Mouse (Mus musculus): ENCODE results near the gene Fgfr2. TPM values are rescaled to one million over a fixed set of nuclear protein-coding genes. Genes with fewer than 3 reads are reported as not detected.

Fgfr2 gene
- polyA plus RNA-seq, 1 experiment from 2014 or later, result 17.2 TPM

GRCm38 (mm10) chr7:132893336-132893735 lies 229.8 kb downstream of the Fgfr2 start:
- H3K4me2 ChIP-seq, result no peak overlapping the region
- peaks cover 23% of the 10 kb centered on the region for H3K4me1 ChIP-seq (replicated peaks)
- ATAC-seq (replicated peaks; ENCODE audit: insufficient number of reproducible peaks, insufficient read depth, low FRiP score, low read depth), result no peak
- H3K9me3 ChIP-seq (replicated peaks), result no peaks in the 10 kb centered on the region
- H3K27me3 ChIP-seq, result no peaks in the 10 kb centered on the region
- no peaks in the 10 kb centered on the region for H3K36me3 ChIP-seq
- H3K4me3 ChIP-seq, result no peak overlapping the region
- 85% methylated on average over 1 of the region's 1 CpGs for WGBS
- H3K9ac ChIP-seq, result no peak overlapping the region
- H3K27ac ChIP-seq, result no peak overlapping the region

- Histone ChIP-seq H3K27ac (no peak overlapping the region), H3K9ac (no peak overlapping the region), H3K27me3 (no peaks in the 10 kb centered on the region), H3K36me3 (no peaks in the 10 kb centered on the region), H3K4me1 (replicated peaks) (peaks cover 23% of the 10 kb centered on the region), H3K4me2 (no peak overlapping the region), H3K9me3 (replicated peaks) (no peaks in the 10 kb centered on the region), H3K4me3 (no peak overlapping the region)
- 67% methylated on average over 7 of the region's 7 CpGs for WGBS
- ATAC-seq (replicated peaks; ENCODE audit: insufficient number of reproducible peaks, insufficient read depth, low FRiP score, low read depth), result no peak
Measured at GRCm38 (mm10) chr7:132892806-132893205, 230.3 kb downstream of the Fgfr2 start.

GRCm38 (mm10) chr7:132892311-132892661 lies 230.9 kb downstream of the Fgfr2 start:
- H3K4me1 ChIP-seq (replicated peaks), result peaks cover 23% of the 10 kb centered on the region
- H3K27me3 ChIP-seq, result no peaks in the 10 kb centered on the region
- no peak overlapping the region for H3K4me2 ChIP-seq
- H3K9ac ChIP-seq, result no peak overlapping the region
- no peak for ATAC-seq (replicated peaks; ENCODE audit: insufficient number of reproducible peaks, insufficient read depth, low FRiP score, low read depth)
- H3K4me3 ChIP-seq, result no peak overlapping the region
- 49% methylated on average over 4 of the region's 4 CpGs for WGBS
- no peak overlapping the region for H3K27ac ChIP-seq
- H3K9me3 ChIP-seq (replicated peaks), result no peaks in the 10 kb centered on the region
- no peaks in the 10 kb centered on the region for H3K36me3 ChIP-seq

- WGBS, result 78% methylated on average over 5 of the region's 5 CpGs
Measured at GRCm38 (mm10) chr7:132891561-132892310, 231.4 kb downstream of the Fgfr2 start.

GRCm38 (mm10) chr7:132890201-132890600 lies 232.9 kb downstream of the Fgfr2 start:
- no peak overlapping the region for H3K27ac ChIP-seq
- H3K4me2 ChIP-seq, result no peak overlapping the region
- WGBS, result 82% methylated on average over 5 of the region's 5 CpGs
- H3K9me3 ChIP-seq (replicated peaks), result no peaks in the 10 kb centered on the region
- H3K9ac ChIP-seq, result no peak overlapping the region
- no peaks in the 10 kb centered on the region for H3K27me3 ChIP-seq
- H3K36me3 ChIP-seq, result no peaks in the 10 kb centered on the region
- no peak for ATAC-seq (replicated peaks; ENCODE audit: insufficient number of reproducible peaks, insufficient read depth, low FRiP score, low read depth)
- H3K4me1 ChIP-seq (replicated peaks), result peaks cover 9% of the 10 kb centered on the region
- no peak overlapping the region for H3K4me3 ChIP-seq

More at GRCm38 (mm10) chr7:132891561-132892310, 231.4 kb downstream of the Fgfr2 start:
- no peaks in the 10 kb centered on the region for H3K9me3 ChIP-seq (replicated peaks)
- ATAC-seq (replicated peaks; ENCODE audit: insufficient number of reproducible peaks, insufficient read depth, low FRiP score, low read depth), result no peak
- no peaks in the 10 kb centered on the region for H3K36me3 ChIP-seq
- no peak overlapping the region for H3K4me2 ChIP-seq
- no peak overlapping the region for H3K4me3 ChIP-seq
- H3K27ac ChIP-seq, result no peak overlapping the region
- H3K4me1 ChIP-seq (replicated peaks), result peaks cover 23% of the 10 kb centered on the region
- H3K9ac ChIP-seq, result no peak overlapping the region
- H3K27me3 ChIP-seq, result no peaks in the 10 kb centered on the region

GRCm38 (mm10) chr7:132889691-132890090 lies 233.5 kb downstream of the Fgfr2 start:
- Histone ChIP-seq H3K4me2 (no peak overlapping the region), H3K4me1 (replicated peaks) (peaks cover 4% of the 10 kb centered on the region), H3K9me3 (replicated peaks) (no peaks in the 10 kb centered on the region), H3K36me3 (peaks cover 3% of the 10 kb centered on the region; the same call in 1 of the 2 replicates), H3K27ac (no peak overlapping the region), H3K4me3 (no peak overlapping the region), H3K9ac (no peak overlapping the region), H3K27me3 (no peaks in the 10 kb centered on the region)
- no peak for ATAC-seq (replicated peaks; ENCODE audit: insufficient number of reproducible peaks, insufficient read depth, low FRiP score, low read depth)
- WGBS, result 92% methylated on average over 8 of the region's 8 CpGs

- H3K27ac ChIP-seq, result no peak overlapping the region
- no peak overlapping the region for H3K9ac ChIP-seq
- H3K4me3 ChIP-seq, result no peak overlapping the region
- H3K4me1 ChIP-seq (replicated peaks), result 0 out of 2 replicates have a peak, but pooled peaks cover 3% of the 10 kb centered on the region
- ATAC-seq (replicated peaks; ENCODE audit: insufficient number of reproducible peaks, insufficient read depth, low FRiP score, low read depth), result no peak
- H3K4me2 ChIP-seq, result no peak overlapping the region
- H3K27me3 ChIP-seq, result no peaks in the 10 kb centered on the region
- H3K9me3 ChIP-seq (replicated peaks), result no peaks in the 10 kb centered on the region
- H3K36me3 ChIP-seq, result peaks cover 10% of the 10 kb centered on the region
- 59% methylated on average over 4 of the region's 4 CpGs for WGBS
Measured at GRCm38 (mm10) chr7:132888518-132889249, 234.5 kb downstream of the Fgfr2 start.

GRCm38 (mm10) chr7:132888052-132888451 lies 235.1 kb downstream of the Fgfr2 start:
- no peak overlapping the region for H3K4me3 ChIP-seq
- H3K27me3 ChIP-seq, result no peaks in the 10 kb centered on the region
- H3K9me3 ChIP-seq (replicated peaks), result no peaks in the 10 kb centered on the region
- H3K4me1 ChIP-seq (replicated peaks), result 0 out of 2 replicates have a peak, but pooled peaks cover 3% of the 10 kb centered on the region
- no peak overlapping the region for H3K27ac ChIP-seq
- no peak for ATAC-seq (replicated peaks; ENCODE audit: insufficient number of reproducible peaks, insufficient read depth, low FRiP score, low read depth)
- H3K9ac ChIP-seq, result no peak overlapping the region
- no peak overlapping the region for H3K4me2 ChIP-seq
- 54% methylated on average over 3 of the region's 3 CpGs for WGBS
- H3K36me3 ChIP-seq, result peaks cover 16% of the 10 kb centered on the region

- H3K27me3 ChIP-seq, result no peaks in the 10 kb centered on the region
- peaks cover 25% of the 10 kb centered on the region for H3K36me3 ChIP-seq
- 60% methylated on average over 7 of the region's 7 CpGs for WGBS
- H3K4me1 ChIP-seq (replicated peaks), result 0 out of 2 replicates have a peak, but pooled peaks cover 2% of the 10 kb centered on the region
- H3K9me3 ChIP-seq (replicated peaks), result no peaks in the 10 kb centered on the region
- H3K4me2 ChIP-seq, result no peak overlapping the region
- H3K27ac ChIP-seq, result no peak overlapping the region
- H3K9ac ChIP-seq, result no peak overlapping the region
- no peak for ATAC-seq (replicated peaks; ENCODE audit: insufficient number of reproducible peaks, insufficient read depth, low FRiP score, low read depth)
- no peak overlapping the region for H3K4me3 ChIP-seq
Measured at GRCm38 (mm10) chr7:132887019-132887804, 235.9 kb downstream of the Fgfr2 start.

GRCm38 (mm10) chr7:132884031-132884430 lies 239.1 kb downstream of the Fgfr2 start:
- H3K9ac ChIP-seq, result no peak overlapping the region
- H3K27me3 ChIP-seq, result no peaks in the 10 kb centered on the region
- no peaks in the 10 kb centered on the region for H3K4me1 ChIP-seq (replicated peaks)
- H3K27ac ChIP-seq, result no peak overlapping the region
- ATAC-seq (replicated peaks; ENCODE audit: insufficient number of reproducible peaks, insufficient read depth, low FRiP score, low read depth), result no peak
- H3K4me2 ChIP-seq, result no peak overlapping the region
- H3K36me3 ChIP-seq, result peaks cover 53% of the 10 kb centered on the region
- H3K9me3 ChIP-seq (replicated peaks), result no peaks in the 10 kb centered on the region
- H3K4me3 ChIP-seq, result no peak overlapping the region
- 90% methylated on average over 7 of the region's 7 CpGs for WGBS

GRCm38 (mm10) chr7:132882343-132882742 lies 240.8 kb downstream of the Fgfr2 start:
- Histone ChIP-seq H3K4me2 (no peak overlapping the region), H3K4me1 (replicated peaks) (no peaks in the 10 kb centered on the region), H3K9me3 (replicated peaks) (no peaks in the 10 kb centered on the region), H3K9ac (no peak overlapping the region), H3K4me3 (no peak overlapping the region), H3K27ac (no peak overlapping the region), H3K36me3 (peaks cover 70% of the 10 kb centered on the region), H3K27me3 (no peaks in the 10 kb centered on the region)
- no peak for ATAC-seq (replicated peaks; ENCODE audit: insufficient number of reproducible peaks, insufficient read depth, low FRiP score, low read depth)
- WGBS, result 72% methylated on average over 2 of the region's 2 CpGs
